Mouse (Mus musculus) thymus, postnatal 0 days (tissue): ENCODE data around the gene Mtmr4. TPM values are rescaled to one million over a fixed set of nuclear protein-coding genes. Genes with fewer than 3 reads are reported as not detected.

Experiments used
- DNase-seq: peaks from one replicate; pipeline ENCODE4 v3.0.0-alpha.2; 2015; ENCODE audit warnings: low spot score
- polyA plus RNA-seq: library from polyadenylated mRNA; unstranded; fragments of >200 nt; fragmentation: Nextera tagmentation; extraction: Ambion mirVana; gene quantifications from 2 replicates; pipeline ENCODE4 v1.2.1, GENCODE M21; 2015

The Mtmr4 gene
- polyA plus RNA-seq, 1 experiment from 2014 or later, result 19.6 TPM

GRCm38 (mm10) chr11:87615551-87615950 is 23.6 kb downstream of the Mtmr4 start:
- no peak for DNase-seq

GRCm38 (mm10) chr11:87615952-87616351 is 24.0 kb downstream of the Mtmr4 start:
- no peak for DNase-seq

GRCm38 (mm10) chr11:87616790-87617474 is 25.0 kb downstream of the Mtmr4 start, which contains the start of gene Hsf5:
TSS of gene Hsf5 (plus strand) at chr11:87617164.
- no peak for DNase-seq

- DNase-seq, result no peak
Measured at GRCm38 (mm10) chr11:87617606-87618005, 25.6 kb downstream of the Mtmr4 start.

- no peak for DNase-seq
Measured at GRCm38 (mm10) chr11:87623160-87623559, 31.2 kb downstream of the Mtmr4 start.

GRCm38 (mm10) chr11:87629859-87630258 is 37.9 kb downstream of the Mtmr4 start:
- DNase-seq, result peak; percentile 62

GRCm38 (mm10) chr11:87638793-87639192 is 46.8 kb downstream of the Mtmr4 start:
- DNase-seq, result no peak

GRCm38 (mm10) chr11:87639206-87639605 is 47.2 kb downstream of the Mtmr4 start:
- peak; percentile 26 for DNase-seq

- DNase-seq, result no peak
Measured at GRCm38 (mm10) chr11:87642865-87643264, 50.9 kb downstream of the Mtmr4 start.

- DNase-seq, result no peak
Measured at GRCm38 (mm10) chr11:87654693-87655092, 62.7 kb downstream of the Mtmr4 start.

- DNase-seq, result no peak
Measured at GRCm38 (mm10) chr11:87659216-87659615, 67.3 kb downstream of the Mtmr4 start.

- peak; percentile 91 for DNase-seq
Measured at GRCm38 (mm10) chr11:87662407-87662806, 70.4 kb downstream of the Mtmr4 start, which contains the start of gene Rnf43. TSS of gene Rnf43 (plus strand) at chr11:87662722.

GRCm38 (mm10) chr11:87662822-87663221 is 70.9 kb downstream of the Mtmr4 start:
- DNase-seq, result no peak

GRCm38 (mm10) chr11:87663948-87664347 is 72.0 kb downstream of the Mtmr4 start:
- no peak for DNase-seq

- no peak for DNase-seq
Measured at GRCm38 (mm10) chr11:87664521-87664920, 72.6 kb downstream of the Mtmr4 start.

GRCm38 (mm10) chr11:87665224-87665623 is 73.3 kb downstream of the Mtmr4 start:
- no peak for DNase-seq

- no peak for DNase-seq
Measured at GRCm38 (mm10) chr11:87665658-87666057, 73.7 kb downstream of the Mtmr4 start.

Other genes with a start within 250 kb of the Mtmr4 start
- gene Ppm1e, start 233.1 kb upstream of the Mtmr4 start, polyA plus RNA-seq, result 2.1 and 2.4 TPM in 2 replicates
- gene Rad51c, start 187.2 kb upstream of the Mtmr4 start, polyA plus RNA-seq, result 6.8 and 6.9 TPM in 2 replicates
- 0.53 and 0.62 TPM in 2 replicates for gene Tex14, start 187.1 kb upstream of the Mtmr4 start, polyA plus RNA-seq
- gene Gm11492, start 25.5 kb upstream of the Mtmr4 start, polyA plus RNA-seq, result not detected in 2 replicates
- gene Sept4, start 23.3 kb upstream of the Mtmr4 start, polyA plus RNA-seq, result 23.9 and 25.0 TPM in 2 replicates
- gene Hsf5, start 25.0 kb downstream of the Mtmr4 start, polyA plus RNA-seq, result 0.10 and 0.12 TPM in 2 replicates
- gene Rnf43, start 70.6 kb downstream of the Mtmr4 start, polyA plus RNA-seq, result 5.2 and 6.8 TPM in 2 replicates
- gene Supt4a, start 145.4 kb downstream of the Mtmr4 start, polyA plus RNA-seq, result 425 and 454 TPM in 2 replicates
- gene Tspoap1, start 168.4 kb downstream of the Mtmr4 start, polyA plus RNA-seq, result 2.6 and 4.0 TPM in 2 replicates
- gene Mpo, start 201.4 kb downstream of the Mtmr4 start, polyA plus RNA-seq, result 5.0 and 6.2 TPM in 2 replicates
- 6.4 and 8.4 TPM in 2 replicates for gene Lpo, start 236.1 kb downstream of the Mtmr4 start, polyA plus RNA-seq